ENCODE assay signal across 9 mouse cellular contexts in the genomic region with DNA sequence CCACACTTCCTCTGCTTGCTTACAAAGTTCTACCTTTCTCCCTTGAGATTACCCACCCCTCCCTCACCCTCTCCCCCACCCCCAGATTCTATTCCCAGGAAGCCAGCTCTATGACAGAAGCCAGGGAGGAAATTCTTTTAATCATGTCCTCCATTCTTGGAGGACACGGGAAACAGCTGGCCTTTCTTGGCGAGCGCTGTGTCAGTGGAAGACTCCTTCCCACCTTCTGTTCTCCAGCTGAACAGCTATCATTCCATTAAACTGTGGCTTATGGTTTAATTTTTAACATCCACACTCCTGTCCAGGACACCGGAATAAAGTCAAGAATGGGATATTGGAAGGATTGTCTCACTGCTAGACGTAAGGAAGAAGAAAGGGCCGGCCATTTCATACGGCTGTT. TPM values are rescaled to one million over a fixed set of nuclear protein-coding genes. Genes with fewer than 3 reads are reported as not detected.
DNase-seq lines count a peak whose midpoint lies in the region; ATAC-seq lines count a peak whose summit lies in the region.
"Had no signal": no experiment of that assay in that cellular context is flagged by ENCODE, and none has a peak within 500 bp of the region (broad histone marks: within the 10 kb centered on the region; RNA-seq: fewer than 3 reads in every experiment).

No protein-coding gene starts in this region.

- ATAC-seq in heart, embryonic 13.5 days (ENCODE audit: extremely low read depth, insufficient number of reproducible peaks, low FRiP score, low TSS enrichment) = no peak

- 82% methylated on average over 7 of the region's 7 CpGs for WGBS in heart, embryonic 10.5 days
- 74% methylated on average over 7 of the region's 7 CpGs for WGBS in heart, embryonic 13.5 days

- H3K27ac ChIP-seq in heart, embryonic 10.5 days = no peak overlapping the region
- peak overlapping the region; percentile 63 for H3K27ac ChIP-seq in heart, embryonic 13.5 days (replicated peaks)

- no peaks in the 10 kb centered on the region for H3K27me3 ChIP-seq in heart, embryonic 10.5 days (ENCODE audit: insufficient read depth, poor library complexity, severe bottlenecking)
- no peaks in the 10 kb centered on the region for H3K27me3 ChIP-seq in heart, embryonic 13.5 days (replicated peaks)

- no peak overlapping the region for H3K9ac ChIP-seq in heart, embryonic 13.5 days

- H3K4me1 ChIP-seq in heart, embryonic 10.5 days = no peaks in the 10 kb centered on the region
- peaks cover 11% of the 10 kb centered on the region; the same call in 1 of the 2 replicates for H3K4me1 ChIP-seq in heart, embryonic 13.5 days

- H3K36me3 ChIP-seq in heart, embryonic 10.5 days = no peaks in the 10 kb centered on the region
- H3K36me3 ChIP-seq in heart, embryonic 13.5 days = no peaks in the 10 kb centered on the region

- H3K4me2 ChIP-seq in heart, embryonic 13.5 days = no peak overlapping the region

- peak; percentile 97 for DNase-seq in heart, adult 11 months
- DNase-seq in heart, embryonic 10.5 days (ENCODE audit: low spot score) = no peak
- DNase-seq in kidney, adult 9 months = peak; percentile 70
- peak; percentile 47 for DNase-seq in lung, postnatal 36 days
- no peak for DNase-seq in layer of hippocampus, adult 8-10 months (ENCODE audit: low spot score in 2 of 2)
- no peak for DNase-seq in adrenal gland, adult 2 months
- no peak for DNase-seq in spleen, postnatal 4 days (ENCODE audit: low spot score in 2 of 2)
- DNase-seq: thymus, adult 18-20 months had no signal

- no peak overlapping the region for H3K4me3 ChIP-seq in heart, embryonic 10.5 days
- H3K4me3 ChIP-seq in heart, embryonic 13.5 days = no peak overlapping the region

- no peaks in the 10 kb centered on the region for H3K9me3 ChIP-seq in heart, embryonic 10.5 days
- no peaks in the 10 kb centered on the region; the same call in 1 of the 2 replicates for H3K9me3 ChIP-seq in heart, embryonic 13.5 days

RNA-seq across cellular contexts. Expression of a gene that starts 59.0 kb away (rescaled TPM):
- polyA plus RNA-seq in heart, embryonic 10.5 days (2016; fragmentation: Nextera tagmentation; extraction: Ambion mirVana) = 2.2 and 3.4 TPM in 2 replicates
- 3.1 and 3.3 TPM in 2 replicates for polyA plus RNA-seq in heart, embryonic 13.5 days (2015; fragmentation: Nextera tagmentation; extraction: Ambion mirVana)
- 10 to 100 TPM; 30.9 to 40.3 (median 35.4) TPM for total RNA-seq in layer of hippocampus, adult 8-10 months (2022)
- total RNA-seq in adrenal gland, adult 2 months (2021) = 1 to 10 TPM; 2.4 to 8.0 TPM
- polyA plus RNA-seq in adrenal gland, adult 2 months (2012; rRNA removed) = 1.0 and 1.1 TPM in 2 replicates

Comparison
In these comparisons a context has a peak if more than half of its experiments do, and no peak if none do; other contexts are left out.
1. DNase-seq: peak in heart, adult 11 months (single experiment), kidney, adult 9 months (single experiment) and lung, postnatal 36 days (single experiment); none in heart, embryonic 10.5 days (single experiment), layer of hippocampus, adult 8-10 months (0 of 2), adrenal gland, adult 2 months (single experiment) and spleen, postnatal 4 days (0 of 2).